Mouse (Mus musculus) MEL (cell line): Measurements from ENCODE around the gene Ttc1.

Source experiments
- CTCF ChIP-seq, 3 experiments: IDR thresholded peaks in 2 of 3; conservative IDR thresholded peaks in 1 of 3; 2 replicates each; pipeline ENCODE4 v1.5.1; 2011 to 2012; ENCODE audit warnings: low read length in 3 of 3, low read depth in 2 of 3, mild to moderate bottlenecking in 2 of 3, improper control_type of control experiment in 1 of 3, inconsistent platforms in 1 of 3, mixed read lengths in 1 of 3, moderate library complexity in 1 of 3; ENCODE audit not compliant: control insufficient read depth in 1 of 3, insufficient read depth in 1 of 3, poor library complexity in 1 of 3, severe bottlenecking in 1 of 3
- EP300 ChIP-seq, 2 experiments: IDR thresholded peaks; 2 replicates each; pipeline ENCODE4 v1.6.1; 2011; ENCODE audit warnings: improper control_type of control experiment in 2 of 2, low read length in 2 of 2, low read depth in 1 of 2, mild to moderate bottlenecking in 1 of 2
- MAZ ChIP-seq: IDR thresholded peaks from 2 replicates; pipeline ENCODE4 v1.6.1; 2012; ENCODE audit warnings: low read depth, mild to moderate bottlenecking, inconsistent platforms, low read length, improper control_type of control experiment
- POLR2A ChIP-seq, 2 experiments: IDR thresholded peaks; 2 replicates each; pipeline ENCODE4 v1.6.1; 2011 to 2012; ENCODE audit warnings: low read length in 2 of 2, mild to moderate bottlenecking in 2 of 2, control low read depth in 1 of 2, improper control_type of control experiment in 1 of 2, low read depth in 1 of 2, moderate library complexity in 1 of 2; ENCODE audit not compliant: control insufficient read depth in 1 of 2, insufficient read depth in 1 of 2, poor library complexity in 1 of 2

DNA sequence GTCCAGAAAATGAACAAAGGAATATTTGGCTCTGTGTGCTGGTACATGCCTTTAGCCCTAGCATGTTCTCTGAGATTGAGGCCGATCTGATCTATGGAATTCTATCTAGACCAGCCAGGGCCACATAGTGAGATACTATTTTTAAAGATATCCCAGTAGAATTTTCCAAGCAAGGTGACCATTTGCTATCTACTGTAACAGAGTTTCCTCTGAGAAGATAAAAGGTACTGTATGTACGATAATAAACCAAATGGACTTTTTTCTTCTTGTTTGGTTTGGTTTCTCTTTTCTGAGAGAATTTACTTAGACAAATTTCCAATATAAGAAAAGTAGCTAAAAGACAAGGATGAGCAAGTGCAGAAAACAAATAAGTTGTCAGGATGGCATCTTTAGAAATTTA, 39.4 kb downstream of the Ttc1 start:
- TF ChIP-seq CTCF (IDR thresholded peaks at IDR 0.05 in 2 of 3, conservative IDR thresholded peaks at IDR 0.05 in 1 of 3; ENCODE audit: control insufficient read depth in 1 of 3, insufficient read depth in 1 of 3, low read depth in 2 of 3, low read length in 3 of 3, poor library complexity in 1 of 3, severe bottlenecking in 1 of 3) (no peak), POLR2A (IDR thresholded peaks at IDR 0.05; ENCODE audit: control insufficient read depth in 1 of 2, insufficient read depth in 1 of 2, low read depth in 1 of 2, low read length in 2 of 2, poor library complexity in 1 of 2) (no peak), EP300 (IDR thresholded peaks at IDR 0.05; ENCODE audit: low read depth in 1 of 2, low read length in 2 of 2) (peak in 1 of 2 experiments; percentile 57; a peak in 1 of 4 replicates), MAZ (no peak)
